Mouse (Mus musculus): ENCODE measurements at regions not wholly inside any gene's neighbourhood (a gene's known extent, or its start where the extent isn't known, plus 50 kb on each side); places are given as distances from the start of the nearest gene placed in this dataset.
"Not testable (repeated sequence)": the region's sequence is repeated elsewhere in the genome, so short reads cannot be mapped to it uniquely, and the experiment has no call there.

- WGBS, result 23% methylated on average over 13 of the region's 13 CpGs
- no peak for ATAC-seq (ENCODE audit: low FRiP score, low read depth)
- Histone ChIP-seq H3K27ac (replicated peaks; ENCODE audit: low read depth, low read length) (no peak overlapping the region), H3K9ac (ENCODE audit: low read depth, low read length, severe bottlenecking) (peak overlapping the region; percentile 21; the same call in 1 of the 2 replicates), H3K4me2 (replicated peaks; ENCODE audit: low read depth, low read length, severe bottlenecking) (peak overlapping the region; percentile 49), H3K9me3 (ENCODE audit: control insufficient read depth, low read length) (no peaks in the 10 kb centered on the region), H3K4me3 (replicated peaks; ENCODE audit: low read length) (peak overlapping the region; percentile 24), H3K36me3 (ENCODE audit: control insufficient read depth, insufficient read depth, low read length) (no peaks in the 10 kb centered on the region), H3K27me3 (ENCODE audit: control insufficient read depth, insufficient read depth, low read length) (no peaks in the 10 kb centered on the region), H3K4me1 (ENCODE audit: control insufficient read depth, insufficient read depth, low read length) (peaks cover 12% of the 10 kb centered on the region; the same call in 1 of the 2 replicates)
- no peak for TF ChIP-seq POLR2A (IDR thresholded peaks at IDR 0.05; ENCODE audit: borderline replicate concordance, extremely low read depth, insufficient read depth, insufficient read length)
- no peak for DNase-seq (ENCODE audit: low spot score)
Measured at GRCm38 (mm10) chr8:78064161-78064560, 148.9 kb upstream of the Ttc29 start.

- H3K36me3 ChIP-seq (ENCODE audit: control insufficient read depth, insufficient read depth, low read length), result no peaks in the 10 kb centered on the region
- no peak overlapping the region for H3K9ac ChIP-seq (ENCODE audit: low read depth, low read length, severe bottlenecking)
- no peak for ATAC-seq (ENCODE audit: low FRiP score, low read depth)
- H3K4me3 ChIP-seq (replicated peaks; ENCODE audit: low read length), result no peak overlapping the region
- no peak for DNase-seq (ENCODE audit: low spot score)
- no peaks in the 10 kb centered on the region for H3K9me3 ChIP-seq (ENCODE audit: control insufficient read depth, low read length)
- H3K4me2 ChIP-seq (replicated peaks; ENCODE audit: low read depth, low read length, severe bottlenecking), result no peak overlapping the region
- H3K4me1 ChIP-seq (ENCODE audit: control insufficient read depth, insufficient read depth, low read length), result peaks cover 12% of the 10 kb centered on the region; the same call in 1 of the 2 replicates
- H3K27ac ChIP-seq (replicated peaks; ENCODE audit: low read depth, low read length), result no peak overlapping the region
- TF ChIP-seq POLR2A (IDR thresholded peaks at IDR 0.05; ENCODE audit: borderline replicate concordance, extremely low read depth, insufficient read depth, insufficient read length), result no peak
- H3K27me3 ChIP-seq (ENCODE audit: control insufficient read depth, insufficient read depth, low read length), result no peaks in the 10 kb centered on the region
- WGBS, result 27% methylated on average over 10 of the region's 10 CpGs
Measured at GRCm38 (mm10) chr8:78065890-78066493, 147.1 kb upstream of the Ttc29 start.

- TF ChIP-seq POLR2A (IDR thresholded peaks at IDR 0.05; ENCODE audit: borderline replicate concordance, extremely low read depth, insufficient read depth, insufficient read length), result no peak
- no peak overlapping the region for H3K4me3 ChIP-seq (replicated peaks; ENCODE audit: low read length)
- DNase-seq (ENCODE audit: low spot score), result no peak
- H3K36me3 ChIP-seq (ENCODE audit: control insufficient read depth, insufficient read depth, low read length), result no peaks in the 10 kb centered on the region
- H3K4me1 ChIP-seq (ENCODE audit: control insufficient read depth, insufficient read depth, low read length), result peaks cover 13% of the 10 kb centered on the region
- H3K27me3 ChIP-seq (ENCODE audit: control insufficient read depth, insufficient read depth, low read length), result no peaks in the 10 kb centered on the region
- ATAC-seq (ENCODE audit: low FRiP score, low read depth), result no peak
- H3K4me2 ChIP-seq (replicated peaks; ENCODE audit: low read depth, low read length, severe bottlenecking), result no peak overlapping the region
- no peak overlapping the region for H3K27ac ChIP-seq (replicated peaks; ENCODE audit: low read depth, low read length)
- 14% methylated on average over 13 of the region's 13 CpGs for WGBS
- no peak overlapping the region for H3K9ac ChIP-seq (ENCODE audit: low read depth, low read length, severe bottlenecking)
- no peaks in the 10 kb centered on the region for H3K9me3 ChIP-seq (ENCODE audit: control insufficient read depth, low read length)
Measured at GRCm38 (mm10) chr8:78068087-78068910, 144.8 kb upstream of the Ttc29 start.

- Histone ChIP-seq H3K4me2 (replicated peaks; ENCODE audit: low read depth, low read length, severe bottlenecking) (no peak overlapping the region), H3K9ac (ENCODE audit: low read depth, low read length, severe bottlenecking) (no peak overlapping the region), H3K27ac (replicated peaks; ENCODE audit: low read depth, low read length) (no peak overlapping the region), H3K27me3 (ENCODE audit: control insufficient read depth, insufficient read depth, low read length) (no peaks in the 10 kb centered on the region), H3K4me1 (ENCODE audit: control insufficient read depth, insufficient read depth, low read length) (peaks cover 15% of the 10 kb centered on the region), H3K4me3 (replicated peaks; ENCODE audit: low read length) (no peak overlapping the region), H3K36me3 (ENCODE audit: control insufficient read depth, insufficient read depth, low read length) (no peaks in the 10 kb centered on the region), H3K9me3 (ENCODE audit: control insufficient read depth, low read length) (no peaks in the 10 kb centered on the region)
- no peak for TF ChIP-seq POLR2A (IDR thresholded peaks at IDR 0.05; ENCODE audit: borderline replicate concordance, extremely low read depth, insufficient read depth, insufficient read length)
- ATAC-seq (ENCODE audit: low FRiP score, low read depth) (no peak), DNase-seq (ENCODE audit: low spot score) (no peak)
- WGBS, result 78% methylated on average over 7 of the region's 7 CpGs
Measured at GRCm38 (mm10) chr8:78073821-78074220, 139.3 kb upstream of the Ttc29 start.

GRCm38 (mm10) chr8:78077122-78077521 is 136.0 kb upstream of the Ttc29 start:
- H3K4me1 ChIP-seq (ENCODE audit: control insufficient read depth, insufficient read depth, low read length), result peaks cover 15% of the 10 kb centered on the region
- no peak overlapping the region for H3K4me3 ChIP-seq (replicated peaks; ENCODE audit: low read length)
- H3K9me3 ChIP-seq (ENCODE audit: control insufficient read depth, low read length), result no peaks in the 10 kb centered on the region
- no peak overlapping the region for H3K4me2 ChIP-seq (replicated peaks; ENCODE audit: low read depth, low read length, severe bottlenecking)
- H3K27ac ChIP-seq (replicated peaks; ENCODE audit: low read depth, low read length), result no peak overlapping the region
- 51% methylated on average over 4 of the region's 4 CpGs for WGBS
- no peaks in the 10 kb centered on the region for H3K36me3 ChIP-seq (ENCODE audit: control insufficient read depth, insufficient read depth, low read length)
- ATAC-seq (ENCODE audit: low FRiP score, low read depth), result no peak
- DNase-seq (ENCODE audit: low spot score), result no peak
- H3K27me3 ChIP-seq (ENCODE audit: control insufficient read depth, insufficient read depth, low read length), result no peaks in the 10 kb centered on the region
- TF ChIP-seq POLR2A (IDR thresholded peaks at IDR 0.05; ENCODE audit: borderline replicate concordance, extremely low read depth, insufficient read depth, insufficient read length), result no peak
- no peak overlapping the region for H3K9ac ChIP-seq (ENCODE audit: low read depth, low read length, severe bottlenecking)

GRCm38 (mm10) chr8:78081395-78081794 is 131.7 kb upstream of the Ttc29 start:
- H3K4me2 ChIP-seq (replicated peaks; ENCODE audit: low read depth, low read length, severe bottlenecking); H3K36me3 ChIP-seq (ENCODE audit: control insufficient read depth, insufficient read depth, low read length); ATAC-seq (ENCODE audit: low FRiP score, low read depth); H3K9me3 ChIP-seq (ENCODE audit: control insufficient read depth, low read length); DNase-seq (ENCODE audit: low spot score); H3K27ac ChIP-seq (replicated peaks; ENCODE audit: low read depth, low read length); H3K9ac ChIP-seq (ENCODE audit: low read depth, low read length, severe bottlenecking); H3K4me1 ChIP-seq (ENCODE audit: control insufficient read depth, insufficient read depth, low read length); H3K27me3 ChIP-seq (ENCODE audit: control insufficient read depth, insufficient read depth, low read length); H3K4me3 ChIP-seq (replicated peaks; ENCODE audit: low read length): not testable (repeated sequence)
- WGBS, result 78% methylated on average over 7 of the region's 7 CpGs

Data from limb, embryonic 14.5 days (tissue).